10 mouse cellular contexts compared by ENCODE assay signal in the genomic region with DNA sequence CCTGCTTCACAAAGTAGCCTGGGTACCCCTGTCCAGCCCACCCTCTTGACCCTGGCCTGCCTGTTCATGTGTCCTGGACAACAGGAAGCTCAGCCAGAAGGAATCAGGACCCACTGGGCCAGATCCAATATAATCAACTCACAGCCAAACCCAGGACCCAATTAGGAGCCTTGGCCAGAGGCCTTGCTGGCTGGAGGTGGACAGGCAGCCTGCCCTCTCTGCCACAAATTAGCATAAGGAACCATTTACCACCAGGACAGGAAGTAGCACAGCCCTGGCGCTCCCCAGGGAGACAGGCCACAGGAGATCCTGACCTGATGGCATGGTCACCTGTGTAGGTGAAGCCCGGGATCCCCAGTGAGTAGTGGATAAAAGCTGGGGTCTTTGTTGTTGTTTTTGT. TPM values are rescaled to one million over a fixed set of nuclear protein-coding genes. Genes with fewer than 3 reads are reported as not detected.
A peak's percentile ranks its signal among the peaks of the same experiment; 100 is the strongest.
DNase-seq lines count a peak whose midpoint lies in the region.
"Had no signal": no experiment of that assay in that cellular context is flagged by ENCODE, and none has a peak within 500 bp of the region (broad histone marks: within the 10 kb centered on the region; RNA-seq: fewer than 3 reads in every experiment).

No protein-coding gene starts in this region.

- DNase-seq in layer of hippocampus, postnatal 14 days (ENCODE audit: low spot score in 2 of 2) = peak; percentile 50 to 74
- no peak for DNase-seq in layer of hippocampus, postnatal 25 days (ENCODE audit: extremely low spot score in 1 of 2, low spot score in 1 of 2)
- peak; percentile 59 for DNase-seq in MN1 (ENCODE audit: low spot score)
- DNase-seq in adipocyte (ENCODE audit: low spot score) = peak; percentile 12
- peak; percentile 74 to 79 for DNase-seq in cerebellum, postnatal 14 days
- DNase-seq in testis, postnatal 10 days (ENCODE audit: low spot score) = no peak
- DNase-seq in liver = no peak

RNA-seq across cellular contexts. Expression of a gene that starts 44.5 kb away (rescaled TPM):
- total RNA-seq in layer of hippocampus, postnatal 14 days (2021) = 10 to 100 TPM; 90.9 to 97.9 TPM
- 10 to 100 TPM; 91.4 to 98.9 TPM for total RNA-seq in layer of hippocampus, postnatal 25 days (2021)
- total RNA-seq: heart, postnatal 36 days; megakaryocyte, adult 5-6 weeks had no signal

RNA-seq across cellular contexts. Expression of a gene that starts 48.2 kb away (rescaled TPM):
- total RNA-seq in layer of hippocampus, postnatal 14 days (2021) = 10 to 100 TPM; 29.8 to 35.0 TPM
- 10 to 100 TPM; 34.9 to 37.1 TPM for total RNA-seq in layer of hippocampus, postnatal 25 days (2021)

RNA-seq across cellular contexts. Expression of a gene that starts 51.4 kb away (rescaled TPM):
- 10 to 100 TPM; 36.2 to 37.0 TPM for total RNA-seq in layer of hippocampus, postnatal 14 days (2021)
- 10 to 100 TPM; 30.2 to 37.9 TPM for total RNA-seq in layer of hippocampus, postnatal 25 days (2021)
- total RNA-seq: granulocyte monocyte progenitor cell, adult 5-6 weeks; heart, postnatal 36 days had no signal

RNA-seq across cellular contexts. Expression of a gene that starts 54.7 kb away (rescaled TPM):
- 10 to 100 TPM; 22.1 to 26.3 TPM for total RNA-seq in layer of hippocampus, postnatal 14 days (2021)
- total RNA-seq in layer of hippocampus, postnatal 25 days (2021) = 10 to 100 TPM; 21.6 to 26.5 TPM

Comparison
In these comparisons a context has a peak if more than half of its experiments do, and no peak if none do; other contexts are left out.
1. DNase-seq: peak in layer of hippocampus, postnatal 14 days (2 of 2), MN1 (single experiment), adipocyte (single experiment) and cerebellum, postnatal 14 days (2 of 2); none in layer of hippocampus, postnatal 25 days (0 of 2), testis, postnatal 10 days (single experiment) and liver (single experiment).